Mouse (Mus musculus) embryonic fibroblast, embryonic 13.5 days (primary cell): ENCODE data around the gene Speg.

Experiments
- CTCF ChIP-seq: IDR thresholded peaks from 2 replicates; pipeline ENCODE4 v1.5.1; 2011; ENCODE audit warnings: mild to moderate bottlenecking, control low read depth, low read length, moderate library complexity, borderline replicate concordance; ENCODE audit not compliant: insufficient read depth
- POLR2A ChIP-seq: IDR thresholded peaks from 2 replicates; pipeline ENCODE4 v1.6.1; 2011; ENCODE audit warnings: low read depth, mild to moderate bottlenecking, control low read depth, low read length, moderate library complexity

- TF ChIP-seq POLR2A (no peak), CTCF (no peak)
Observed at GRCm38 (mm10) chr1:75379931-75380330, 4.8 kb downstream of the Speg start.
